Mouse (Mus musculus): Measurements from ENCODE around the gene Med27. TPM values are rescaled to one million over a fixed set of nuclear protein-coding genes. Genes with fewer than 3 reads are reported as not detected.

Med27 gene
- polyA plus RNA-seq, 1 experiment = 21.4 TPM

DNA sequence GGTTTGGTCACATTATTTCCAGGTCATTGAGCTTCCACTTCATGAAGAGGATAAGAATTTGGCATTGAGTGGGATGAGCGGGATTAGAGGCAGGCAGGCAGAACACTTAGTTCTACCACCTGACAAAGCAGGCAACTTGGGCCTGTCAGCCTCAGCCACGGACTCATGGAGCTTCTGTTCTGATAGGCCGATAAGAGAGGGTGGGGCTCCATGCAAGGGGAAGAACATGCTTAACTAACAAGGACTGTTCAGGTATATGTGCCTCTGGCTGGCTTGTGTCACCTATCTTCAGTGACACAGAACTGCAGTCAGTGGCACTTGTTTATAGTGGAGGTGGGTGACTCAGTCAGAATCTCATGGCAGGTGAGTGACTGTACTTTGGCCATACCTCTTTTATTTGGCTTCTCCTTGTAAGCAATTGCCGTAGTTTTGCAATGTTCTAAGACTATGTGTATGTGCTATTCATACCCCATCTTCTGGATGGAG lies 126.4 kb downstream of the Med27 start:
- TF ChIP-seq POLR2A (IDR thresholded peaks at IDR 0.05; ENCODE audit: insufficient read depth, low read length) (no peak), CTCF (IDR thresholded peaks at IDR 0.05; ENCODE audit: low read depth, low read length) (no peak), EP300 (IDR thresholded peaks at IDR 0.05; ENCODE audit: insufficient read depth, low read depth, low read length) (no peak)
- no peak overlapping the region for H3K27ac ChIP-seq (ENCODE audit: insufficient read depth, low read length)

DNA sequence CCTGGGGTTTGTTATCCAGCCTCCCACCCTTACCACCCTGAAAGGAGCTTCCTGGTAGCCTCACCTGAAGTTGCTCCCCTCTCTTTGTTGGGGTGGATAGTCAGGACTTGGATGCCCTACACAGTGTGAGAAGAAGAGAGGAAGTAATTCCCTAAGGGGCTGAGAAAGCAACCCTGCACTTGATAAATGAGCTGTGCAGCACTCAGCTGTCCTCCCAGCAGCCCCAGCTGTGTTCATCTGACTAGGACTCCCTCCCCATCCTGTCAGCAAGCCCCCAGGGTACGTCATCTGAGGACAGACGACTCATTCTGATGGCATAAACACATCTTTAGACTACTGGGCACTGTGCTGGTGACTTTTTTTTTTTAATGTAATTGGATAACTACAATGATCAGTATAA lies 127.3 kb downstream of the Med27 start:
- H3K4me3 ChIP-seq (ENCODE audit: low read depth, low read length) = no peak overlapping the region
- no peaks in the 10 kb centered on the region for H3K27me3 ChIP-seq (ENCODE audit: control insufficient read depth, insufficient read depth, low read length, poor library complexity, severe bottlenecking)
- TF ChIP-seq CTCF (IDR thresholded peaks at IDR 0.05; ENCODE audit: low read depth, low read length) (no peak), POLR2A (IDR thresholded peaks at IDR 0.05; ENCODE audit: insufficient read depth, low read length) (no peak), EP300 (IDR thresholded peaks at IDR 0.05; ENCODE audit: insufficient read depth, low read depth, low read length) (no peak)
- no peak overlapping the region for H3K27ac ChIP-seq (ENCODE audit: insufficient read depth, low read length)
- no peaks in the 10 kb centered on the region for H3K36me3 ChIP-seq (ENCODE audit: control insufficient read depth, insufficient read depth, low read length, poor library complexity, severe bottlenecking)
- no peaks in the 10 kb centered on the region for H3K9me3 ChIP-seq (replicated peaks; ENCODE audit: control insufficient read depth, insufficient read depth, low read length, poor library complexity, severe bottlenecking)
- no peaks in the 10 kb centered on the region for H3K4me1 ChIP-seq (ENCODE audit: control insufficient read depth, insufficient read depth, low read length)
- H3K9ac ChIP-seq (ENCODE audit: low read depth, poor library complexity, severe bottlenecking) = no peak overlapping the region

More for the DNA sequence above, 126.4 kb downstream of the Med27 start:
- Histone ChIP-seq H3K4me3 (ENCODE audit: low read depth, low read length) (no peak overlapping the region), H3K4me1 (ENCODE audit: control insufficient read depth, insufficient read depth, low read length) (no peaks in the 10 kb centered on the region), H3K9me3 (replicated peaks; ENCODE audit: control insufficient read depth, insufficient read depth, low read length, poor library complexity, severe bottlenecking) (no peaks in the 10 kb centered on the region), H3K36me3 (ENCODE audit: control insufficient read depth, insufficient read depth, low read length, poor library complexity, severe bottlenecking) (no peaks in the 10 kb centered on the region), H3K9ac (ENCODE audit: low read depth, poor library complexity, severe bottlenecking) (no peak overlapping the region), H3K27me3 (ENCODE audit: control insufficient read depth, insufficient read depth, low read length, poor library complexity, severe bottlenecking) (no peaks in the 10 kb centered on the region)

- Histone ChIP-seq H3K4me1 (ENCODE audit: control insufficient read depth, insufficient read depth, low read length) (no peaks in the 10 kb centered on the region), H3K9ac (ENCODE audit: low read depth, poor library complexity, severe bottlenecking) (no peak overlapping the region), H3K27me3 (ENCODE audit: control insufficient read depth, insufficient read depth, low read length, poor library complexity, severe bottlenecking) (no peaks in the 10 kb centered on the region), H3K36me3 (ENCODE audit: control insufficient read depth, insufficient read depth, low read length, poor library complexity, severe bottlenecking) (no peaks in the 10 kb centered on the region), H3K27ac (ENCODE audit: insufficient read depth, low read length) (no peak overlapping the region), H3K9me3 (replicated peaks; ENCODE audit: control insufficient read depth, insufficient read depth, low read length, poor library complexity, severe bottlenecking) (no peaks in the 10 kb centered on the region), H3K4me3 (ENCODE audit: low read depth, low read length) (no peak overlapping the region)
- TF ChIP-seq POLR2A (IDR thresholded peaks at IDR 0.05; ENCODE audit: insufficient read depth, low read length) (no peak), CTCF (IDR thresholded peaks at IDR 0.05; ENCODE audit: low read depth, low read length) (no peak), EP300 (IDR thresholded peaks at IDR 0.05; ENCODE audit: insufficient read depth, low read depth, low read length) (no peak)
These were observed 130.1 kb downstream of the Med27 start for GRCm38 (mm10) chr2:29476702-29477101.

GRCm38 (mm10) chr2:29481856-29482255 lies 135.2 kb downstream of the Med27 start:
- no peak overlapping the region for H3K9ac ChIP-seq (ENCODE audit: low read depth, poor library complexity, severe bottlenecking)
- H3K4me1 ChIP-seq (ENCODE audit: control insufficient read depth, insufficient read depth, low read length) = peaks cover 5% of the 10 kb centered on the region
- H3K36me3 ChIP-seq (ENCODE audit: control insufficient read depth, insufficient read depth, low read length, poor library complexity, severe bottlenecking) = no peaks in the 10 kb centered on the region
- H3K27me3 ChIP-seq (ENCODE audit: control insufficient read depth, insufficient read depth, low read length, poor library complexity, severe bottlenecking) = no peaks in the 10 kb centered on the region
- TF ChIP-seq POLR2A (IDR thresholded peaks at IDR 0.05; ENCODE audit: insufficient read depth, low read length) (no peak), EP300 (IDR thresholded peaks at IDR 0.05; ENCODE audit: insufficient read depth, low read depth, low read length) (no peak), CTCF (IDR thresholded peaks at IDR 0.05; ENCODE audit: low read depth, low read length) (no peak)
- no peak overlapping the region for H3K27ac ChIP-seq (ENCODE audit: insufficient read depth, low read length)
- H3K4me3 ChIP-seq (ENCODE audit: low read depth, low read length) = no peak overlapping the region
- H3K9me3 ChIP-seq (replicated peaks; ENCODE audit: control insufficient read depth, insufficient read depth, low read length, poor library complexity, severe bottlenecking) = no peaks in the 10 kb centered on the region

DNA sequence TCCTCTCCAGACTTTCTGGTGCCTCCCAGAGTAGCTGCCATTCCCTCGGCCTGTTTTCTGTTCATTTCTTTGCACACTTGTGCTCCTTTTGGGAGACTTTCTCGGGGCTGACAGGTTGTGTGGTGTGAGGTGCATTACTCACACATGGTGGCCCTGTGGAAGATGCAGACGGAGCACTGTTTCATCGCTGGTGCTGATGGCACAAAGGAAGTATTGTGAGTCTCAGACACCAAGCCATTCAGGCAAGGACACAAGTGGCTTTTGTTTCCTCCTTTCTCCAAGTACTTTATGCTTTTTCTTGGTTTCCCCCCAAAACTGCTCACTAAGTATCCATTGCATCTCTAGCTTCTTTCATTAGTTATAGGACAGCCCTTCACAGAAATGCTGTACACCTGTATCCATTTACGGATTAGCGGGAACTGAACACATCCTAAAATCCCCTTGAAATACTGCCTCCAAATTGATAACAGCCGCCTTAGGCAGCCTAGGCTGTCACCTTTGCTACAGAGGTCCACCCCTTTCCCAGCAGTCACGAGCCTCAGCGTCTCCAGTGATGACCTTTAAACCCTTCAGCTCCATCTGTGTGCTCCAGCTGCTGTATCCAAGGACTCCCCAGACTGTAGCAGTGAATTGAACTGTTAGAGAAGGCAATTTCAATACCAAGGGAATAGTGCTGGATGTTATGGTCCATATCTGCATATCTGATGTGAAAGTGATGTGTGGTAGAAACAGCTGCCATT lies 136.5 kb downstream of the Med27 start:
- TF ChIP-seq POLR2A (IDR thresholded peaks at IDR 0.05; ENCODE audit: insufficient read depth, low read length) (no peak), EP300 (IDR thresholded peaks at IDR 0.05; ENCODE audit: insufficient read depth, low read depth, low read length) (no peak), CTCF (IDR thresholded peaks at IDR 0.05; ENCODE audit: low read depth, low read length) (no peak)
- Histone ChIP-seq H3K4me3 (ENCODE audit: low read depth, low read length) (no peak overlapping the region), H3K9me3 (replicated peaks; ENCODE audit: control insufficient read depth, insufficient read depth, low read length, poor library complexity, severe bottlenecking) (no peaks in the 10 kb centered on the region), H3K27ac (ENCODE audit: insufficient read depth, low read length) (no peak overlapping the region), H3K4me1 (ENCODE audit: control insufficient read depth, insufficient read depth, low read length) (peaks cover 5% of the 10 kb centered on the region), H3K9ac (ENCODE audit: low read depth, poor library complexity, severe bottlenecking) (no peak overlapping the region), H3K27me3 (ENCODE audit: control insufficient read depth, insufficient read depth, low read length, poor library complexity, severe bottlenecking) (no peaks in the 10 kb centered on the region), H3K36me3 (ENCODE audit: control insufficient read depth, insufficient read depth, low read length, poor library complexity, severe bottlenecking) (no peaks in the 10 kb centered on the region)

GRCm38 (mm10) chr2:29485519-29485918 lies 138.9 kb downstream of the Med27 start:
- Histone ChIP-seq H3K27me3 (ENCODE audit: control insufficient read depth, insufficient read depth, low read length, poor library complexity, severe bottlenecking) (no peaks in the 10 kb centered on the region), H3K4me1 (ENCODE audit: control insufficient read depth, insufficient read depth, low read length) (peaks cover 5% of the 10 kb centered on the region), H3K9ac (ENCODE audit: low read depth, poor library complexity, severe bottlenecking) (no peak overlapping the region), H3K9me3 (replicated peaks; ENCODE audit: control insufficient read depth, insufficient read depth, low read length, poor library complexity, severe bottlenecking) (no peaks in the 10 kb centered on the region), H3K36me3 (ENCODE audit: control insufficient read depth, insufficient read depth, low read length, poor library complexity, severe bottlenecking) (no peaks in the 10 kb centered on the region), H3K27ac (ENCODE audit: insufficient read depth, low read length) (no peak overlapping the region), H3K4me3 (ENCODE audit: low read depth, low read length) (no peak overlapping the region)
- TF ChIP-seq EP300 (IDR thresholded peaks at IDR 0.05; ENCODE audit: insufficient read depth, low read depth, low read length) (no peak), POLR2A (IDR thresholded peaks at IDR 0.05; ENCODE audit: insufficient read depth, low read length) (no peak), CTCF (IDR thresholded peaks at IDR 0.05; ENCODE audit: low read depth, low read length) (no peak)
